In the genomic region with DNA sequence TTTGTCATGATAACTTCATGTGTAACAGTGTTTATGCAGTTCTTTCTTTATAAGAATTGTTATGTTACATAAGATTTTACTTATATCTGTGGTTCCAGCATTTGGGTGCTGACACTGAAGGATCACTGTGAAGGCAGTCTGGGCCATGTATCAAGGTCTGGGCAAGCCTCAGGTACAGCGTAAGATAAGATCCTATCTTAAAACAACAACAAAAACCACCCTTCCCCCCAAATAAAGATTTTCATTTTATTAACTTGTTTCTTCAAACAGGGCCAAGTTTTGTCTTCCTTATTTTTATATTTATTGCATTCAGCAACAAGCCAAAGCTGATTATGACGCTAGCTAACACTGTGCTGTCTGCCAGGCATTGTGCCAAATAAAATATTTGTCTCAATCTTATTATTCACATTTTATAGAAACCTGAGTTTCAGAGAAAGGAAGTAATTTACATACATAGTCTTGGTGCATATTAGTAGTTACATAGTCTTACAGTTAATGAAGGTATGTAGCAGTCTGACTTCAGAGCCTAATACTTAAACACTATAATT, we compare ENCODE assay signal across 25 mouse cellular contexts. TPM values are rescaled to one million over a fixed set of nuclear protein-coding genes. Genes with fewer than 3 reads are reported as not detected.
A peak's percentile ranks its signal among the peaks of the same experiment; 100 is the strongest.
DNase-seq lines count a peak whose midpoint lies in the region; ATAC-seq and TF ChIP-seq lines count a peak whose summit lies in the region.
"Had no signal": no experiment of that assay in that cellular context is flagged by ENCODE, and none has a peak within 500 bp of the region (broad histone marks: within the 10 kb centered on the region; RNA-seq: fewer than 3 reads in every experiment).

No protein-coding gene starts in this region.

- H3K27me3 ChIP-seq in kidney, adult 2 months (replicated peaks; ENCODE audit: control insufficient read depth, insufficient read depth, low read length), result no peaks in the 10 kb centered on the region
- no peaks in the 10 kb centered on the region for H3K27me3 ChIP-seq in lung, embryonic 14.5 days (ENCODE audit: insufficient read depth, low read length)
- no peaks in the 10 kb centered on the region for H3K27me3 ChIP-seq in midbrain, embryonic 13.5 days
- H3K27me3 ChIP-seq: embryonic facial prominence, embryonic 12.5 days; embryonic facial prominence, embryonic 15.5 days; forebrain, embryonic 12.5 days; Patski had no signal

- H3K4me3 ChIP-seq in kidney, adult 2 months (ENCODE audit: insufficient read depth, low read depth, low read length), result no peak overlapping the region
- H3K4me3 ChIP-seq in lung, embryonic 14.5 days (ENCODE audit: low read depth, low read length), result no peak overlapping the region
- H3K4me3 ChIP-seq in midbrain, embryonic 13.5 days (replicated peaks), result no peak overlapping the region
- H3K4me3 ChIP-seq: embryonic facial prominence, embryonic 12.5 days; embryonic facial prominence, embryonic 15.5 days; erythroblast, embryonic 14.5 days; forebrain, embryonic 10.5 days; forebrain, embryonic 12.5 days had no signal

- no peaks in the 10 kb centered on the region for H3K9me3 ChIP-seq in lung, embryonic 14.5 days (ENCODE audit: low read depth, low read length)
- H3K9me3 ChIP-seq in midbrain, embryonic 13.5 days, result no peaks in the 10 kb centered on the region
- H3K9me3 ChIP-seq: embryonic facial prominence, embryonic 12.5 days; embryonic facial prominence, embryonic 15.5 days; forebrain, embryonic 10.5 days; forebrain, embryonic 12.5 days had no signal

- 65% methylated on average over 2 of the region's 2 CpGs for WGBS in kidney, adult 2 months
- WGBS in lung, embryonic 14.5 days, result 59% methylated on average over 2 of the region's 2 CpGs
- WGBS in midbrain, embryonic 13.5 days, result 91% methylated on average over 2 of the region's 2 CpGs

- H3K36me3 ChIP-seq in kidney, adult 2 months (ENCODE audit: control insufficient read depth, insufficient read depth, low read length), result no peaks in the 10 kb centered on the region
- H3K36me3 ChIP-seq in lung, embryonic 14.5 days (ENCODE audit: insufficient read depth), result no peaks in the 10 kb centered on the region
- no peaks in the 10 kb centered on the region for H3K36me3 ChIP-seq in midbrain, embryonic 13.5 days
- H3K36me3 ChIP-seq: embryonic facial prominence, embryonic 12.5 days; embryonic facial prominence, embryonic 15.5 days; forebrain, embryonic 10.5 days; forebrain, embryonic 12.5 days had no signal

- H3K27ac ChIP-seq in kidney, adult 2 months (ENCODE audit: insufficient read depth, low read depth, low read length), result no peak overlapping the region
- H3K27ac ChIP-seq in lung, embryonic 14.5 days (ENCODE audit: low read depth), result no peak overlapping the region
- H3K27ac ChIP-seq in midbrain, embryonic 13.5 days, result no peak overlapping the region
- H3K27ac ChIP-seq: embryonic facial prominence, embryonic 12.5 days; embryonic facial prominence, embryonic 15.5 days; forebrain, embryonic 10.5 days; forebrain, embryonic 12.5 days had no signal

- H3K4me2 ChIP-seq in lung, embryonic 14.5 days, result no peak overlapping the region
- no peak overlapping the region for H3K4me2 ChIP-seq in midbrain, embryonic 13.5 days (replicated peaks)
- H3K4me2 ChIP-seq: embryonic facial prominence, embryonic 12.5 days; embryonic facial prominence, embryonic 15.5 days; forebrain, embryonic 12.5 days had no signal

- peak; percentile 3 for DNase-seq in kidney, adult 2 months
- DNase-seq in kidney, postnatal 4 days, result no peak
- peak; percentile 51 for DNase-seq in lung, embryonic 14.5 days
- DNase-seq in lung, adult 18-20 months, result no peak
- DNase-seq in adipocyte (ENCODE audit: low spot score), result peak; percentile 19
- DNase-seq: adrenal gland, adult 2 months; adrenal gland, postnatal 10 days; adrenal gland, postnatal 25 days; cerebellum, adult 11 months; cerebellum, adult 18-20 months; cerebellum, adult 8-10 months; cerebellum, adult 9-11 months; cerebellum, postnatal 14 days; cerebellum, postnatal 36 days; embryo, embryonic 11 days had no signal

- ATAC-seq in lung, embryonic 14.5 days (ENCODE audit: insufficient read depth), result no peak
- ATAC-seq in midbrain, embryonic 13.5 days, result no peak
- ATAC-seq: activated CD4-positive, CD25-positive, alpha-beta regulatory T cell, adult 4 months; forebrain, embryonic 14.5 days; forebrain, embryonic 16.5 days; Patski had no signal

- H3K9ac ChIP-seq in lung, embryonic 14.5 days, result no peak overlapping the region
- no peak overlapping the region for H3K9ac ChIP-seq in midbrain, embryonic 13.5 days (replicated peaks)
- H3K9ac ChIP-seq: embryonic facial prominence, embryonic 12.5 days; embryonic facial prominence, embryonic 15.5 days; forebrain, embryonic 12.5 days had no signal

- TF ChIP-seq CTCF in kidney, adult 2 months (conservative IDR thresholded peaks at IDR 0.05; ENCODE audit: insufficient read depth, insufficient read length, low read depth, low read length), result no peak
- no peak for TF ChIP-seq CTCF in lung, embryonic 14.5 days (IDR thresholded peaks at IDR 0.05; ENCODE audit: low read depth)

- TF ChIP-seq POLR2A in kidney, adult 2 months (IDR thresholded peaks at IDR 0.05; ENCODE audit: low read depth, low read length), result no peak

- no peaks in the 10 kb centered on the region for H3K4me1 ChIP-seq in kidney, adult 2 months (ENCODE audit: control insufficient read depth, insufficient read depth, low read length)
- peaks cover 6% of the 10 kb centered on the region for H3K4me1 ChIP-seq in lung, embryonic 14.5 days (ENCODE audit: insufficient read depth)
- peaks cover 23% of the 10 kb centered on the region for H3K4me1 ChIP-seq in midbrain, embryonic 13.5 days (replicated peaks)

RNA-seq across cellular contexts. Expression of a gene that starts 21.2 kb away (rescaled TPM):
- 47.1 and 65.7 TPM in 2 replicates for polyA plus RNA-seq in kidney, adult 2 months (2012; rRNA removed)
- 42.8 and 47.8 TPM in 2 replicates for polyA plus RNA-seq in lung, embryonic 14.5 days (2014; fragmentation: Nextera tagmentation; extraction: Ambion mirVana)
- 85.8 and 94.4 TPM in 2 replicates for polyA plus RNA-seq in midbrain, embryonic 13.5 days (2015; fragmentation: Nextera tagmentation; extraction: Ambion mirVana)

Comparison
In these comparisons a context has a peak if more than half of its experiments do, and no peak if none do; other contexts are left out.
1. DNase-seq: peak in kidney, adult 2 months (single experiment), lung, embryonic 14.5 days (single experiment) and adipocyte (single experiment); none in kidney, postnatal 4 days (0 of 2) and lung, adult 18-20 months (0 of 2).